Mouse (Mus musculus) lung, postnatal 0 days (tissue): Measurements from ENCODE around the gene Gm37240.

ENCODE experiments used
- CTCF ChIP-seq: IDR thresholded peaks from 2 replicates; pipeline ENCODE4 v1.5.1; 2016; ENCODE audit warnings: antibody characterized with exemption, mild to moderate bottlenecking
- EP300 ChIP-seq: IDR thresholded peaks from 2 replicates; pipeline ENCODE4 v1.6.1; 2016; ENCODE audit warnings: antibody characterized with exemption, mild to moderate bottlenecking, control low read depth

GRCm38 (mm10) chr3:85845341-85845740 is 42.0 kb downstream of the Gm37240 start:
- TF ChIP-seq CTCF (no peak), EP300 (no peak)
